Mouse (Mus musculus): ENCODE measurements around the gene Gm2696. TPM values are rescaled to one million over a fixed set of nuclear protein-coding genes. Genes with fewer than 3 reads are reported as not detected.

Gene Gm2696
- polyA plus RNA-seq, 1 experiment from 2014 or later, result not detected

DNA sequence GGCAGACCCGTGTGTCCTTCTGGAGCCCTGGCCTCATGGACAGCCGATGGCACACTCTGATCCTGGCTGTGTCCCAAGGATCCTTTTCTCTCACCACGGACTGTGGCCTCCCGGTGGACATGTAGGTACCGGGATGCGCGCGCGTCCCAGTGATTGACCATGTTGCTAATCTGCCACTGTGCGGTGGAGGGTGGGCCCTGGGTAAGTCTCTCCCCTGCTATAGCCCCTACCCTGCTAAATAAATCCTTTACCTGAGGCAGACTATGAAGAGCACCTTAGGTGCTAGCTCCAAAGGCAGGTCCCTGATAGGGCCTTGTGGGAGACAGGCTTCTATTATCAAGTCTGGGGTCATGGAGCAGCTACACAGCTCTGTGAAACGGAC lies 50.3 kb downstream of the Gm2696 start:
- no peaks in the 10 kb centered on the region for H3K4me1 ChIP-seq (ENCODE audit: control insufficient read depth, low read depth, low read length)
- no peak for ATAC-seq (ENCODE audit: low read depth)
- no peaks in the 10 kb centered on the region for H3K9me3 ChIP-seq (replicated peaks; ENCODE audit: control insufficient read depth, low read length)
- no peak overlapping the region for H3K4me3 ChIP-seq (ENCODE audit: low read depth, low read length)
- H3K27ac ChIP-seq (ENCODE audit: low read length), result no peak overlapping the region
- WGBS (ENCODE audit: insufficient replicate concordance), result 20% methylated on average over 11 of the region's 11 CpGs
- H3K9ac ChIP-seq (ENCODE audit: low read depth, low read length), result no peak overlapping the region
- H3K27me3 ChIP-seq (ENCODE audit: control insufficient read depth, insufficient read depth, low read depth, low read length), result no peaks in the 10 kb centered on the region
- H3K4me2 ChIP-seq (ENCODE audit: low read depth, low read length), result peak overlapping the region; percentile 24; the same call in 1 of the 2 replicates
- no peaks in the 10 kb centered on the region for H3K36me3 ChIP-seq (ENCODE audit: control insufficient read depth, insufficient read depth)

GRCm38 (mm10) chr10:77867546-77867945 lies 53.1 kb downstream of the Gm2696 start:
- Histone ChIP-seq H3K4me2 (ENCODE audit: low read depth, low read length) (no peak overlapping the region), H3K4me1 (ENCODE audit: control insufficient read depth, low read depth, low read length) (no peaks in the 10 kb centered on the region), H3K27ac (ENCODE audit: low read length) (no peak overlapping the region), H3K27me3 (ENCODE audit: control insufficient read depth, insufficient read depth, low read depth, low read length) (no peaks in the 10 kb centered on the region), H3K4me3 (ENCODE audit: low read depth, low read length) (no peak overlapping the region), H3K9me3 (replicated peaks; ENCODE audit: control insufficient read depth, low read length) (no peaks in the 10 kb centered on the region), H3K9ac (ENCODE audit: low read depth, low read length) (no peak overlapping the region), H3K36me3 (ENCODE audit: control insufficient read depth, insufficient read depth) (no peaks in the 10 kb centered on the region)
- 14% methylated on average over 1 of the region's 1 CpGs for WGBS (ENCODE audit: insufficient replicate concordance)
- ATAC-seq (ENCODE audit: low read depth), result no peak

DNA sequence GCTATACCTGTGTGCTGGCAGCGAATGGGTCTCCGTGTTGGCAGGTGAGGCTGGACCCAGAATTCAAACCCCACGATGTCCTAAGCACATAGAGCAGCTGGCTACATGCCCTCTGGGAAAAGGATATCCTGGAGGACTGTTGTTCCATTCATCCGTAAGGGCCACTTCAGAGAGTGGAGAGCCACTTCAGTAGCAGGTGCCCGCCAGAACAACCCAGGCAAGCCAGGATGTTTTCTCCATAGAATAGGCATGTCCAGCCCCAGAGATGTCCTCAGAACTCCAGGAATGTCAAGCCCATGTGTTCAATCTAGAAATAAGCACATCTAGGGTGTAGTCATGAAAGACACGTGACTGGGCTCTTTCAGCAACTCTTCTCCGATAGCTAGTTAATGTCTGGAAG lies 55.2 kb downstream of the Gm2696 start:
- WGBS (ENCODE audit: insufficient replicate concordance), result 67% methylated on average over 7 of the region's 7 CpGs
- H3K4me3 ChIP-seq (ENCODE audit: low read depth, low read length), result no peak overlapping the region
- no peak overlapping the region for H3K9ac ChIP-seq (ENCODE audit: low read depth, low read length)
- H3K4me1 ChIP-seq (ENCODE audit: control insufficient read depth, low read depth, low read length), result no peaks in the 10 kb centered on the region
- no peak overlapping the region for H3K4me2 ChIP-seq (ENCODE audit: low read depth, low read length)
- no peaks in the 10 kb centered on the region for H3K36me3 ChIP-seq (ENCODE audit: control insufficient read depth, insufficient read depth)
- no peak for ATAC-seq (ENCODE audit: low read depth)
- H3K27me3 ChIP-seq (ENCODE audit: control insufficient read depth, insufficient read depth, low read depth, low read length), result no peaks in the 10 kb centered on the region
- H3K27ac ChIP-seq (ENCODE audit: low read length), result no peak overlapping the region
- no peaks in the 10 kb centered on the region for H3K9me3 ChIP-seq (replicated peaks; ENCODE audit: control insufficient read depth, low read length)

DNA sequence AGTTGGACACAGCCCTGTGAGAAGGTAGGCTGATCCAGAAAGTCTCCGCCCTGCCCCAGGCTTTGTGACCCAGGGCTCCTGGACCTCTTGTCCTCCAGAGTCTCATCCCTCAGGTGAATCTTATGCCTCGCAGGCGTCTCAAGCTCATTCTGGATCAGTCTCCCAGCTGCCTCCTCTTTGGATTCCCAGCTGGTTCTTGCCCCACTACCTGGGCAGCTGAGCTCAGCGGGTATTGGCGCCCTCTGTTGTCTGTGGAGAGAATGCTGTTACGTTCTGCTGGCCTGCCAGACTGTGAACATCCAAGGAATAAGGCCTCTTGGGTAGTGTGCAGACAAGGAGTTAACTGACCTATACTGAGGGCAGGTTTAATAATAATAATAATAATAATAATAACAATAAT lies 64.5 kb downstream of the Gm2696 start:
- no peaks in the 10 kb centered on the region for H3K27me3 ChIP-seq (ENCODE audit: control insufficient read depth, insufficient read depth, low read depth, low read length)
- no peaks in the 10 kb centered on the region for H3K9me3 ChIP-seq (replicated peaks; ENCODE audit: control insufficient read depth, low read length)

DNA sequence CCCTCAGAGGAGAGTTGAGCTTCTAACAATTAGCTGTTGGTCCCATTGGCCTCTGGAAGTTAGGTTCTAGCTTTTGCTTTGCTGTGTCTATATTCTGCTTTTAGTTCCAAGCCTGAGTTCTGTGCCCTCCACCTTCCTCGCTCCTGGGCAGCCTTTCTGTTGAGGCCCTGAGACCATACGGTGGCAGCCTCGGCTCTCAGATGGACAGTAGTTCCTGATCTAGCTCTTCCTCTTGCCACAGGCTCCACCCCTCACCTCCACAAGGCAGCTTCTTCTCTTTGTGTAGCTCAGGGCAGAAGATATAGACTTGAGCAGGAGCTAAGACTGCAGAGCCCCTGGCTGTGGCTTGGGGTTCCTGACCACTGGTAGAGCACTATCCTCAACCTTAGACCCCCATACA lies 65.8 kb downstream of the Gm2696 start:
- WGBS (ENCODE audit: insufficient replicate concordance), result 18% methylated on average over 3 of the region's 3 CpGs
- Histone ChIP-seq H3K9ac (ENCODE audit: low read depth, low read length) (no peak overlapping the region), H3K4me2 (ENCODE audit: low read depth, low read length) (no peak overlapping the region), H3K4me3 (ENCODE audit: low read depth, low read length) (no peak overlapping the region), H3K27me3 (ENCODE audit: control insufficient read depth, insufficient read depth, low read depth, low read length) (no peaks in the 10 kb centered on the region), H3K36me3 (ENCODE audit: control insufficient read depth, insufficient read depth) (no peaks in the 10 kb centered on the region), H3K27ac (ENCODE audit: low read length) (no peak overlapping the region), H3K4me1 (ENCODE audit: control insufficient read depth, low read depth, low read length) (no peaks in the 10 kb centered on the region), H3K9me3 (replicated peaks; ENCODE audit: control insufficient read depth, low read length) (no peaks in the 10 kb centered on the region)
- ATAC-seq (ENCODE audit: low read depth), result no peak

More for the DNA sequence above, 64.5 kb downstream of the Gm2696 start:
- Histone ChIP-seq H3K4me3 (ENCODE audit: low read depth, low read length) (no peak overlapping the region), H3K27ac (ENCODE audit: low read length) (no peak overlapping the region), H3K4me1 (ENCODE audit: control insufficient read depth, low read depth, low read length) (no peaks in the 10 kb centered on the region), H3K36me3 (ENCODE audit: control insufficient read depth, insufficient read depth) (no peaks in the 10 kb centered on the region), H3K9ac (ENCODE audit: low read depth, low read length) (no peak overlapping the region), H3K4me2 (ENCODE audit: low read depth, low read length) (no peak overlapping the region)
- ATAC-seq (ENCODE audit: low read depth), result no peak
- 42% methylated on average over 6 of the region's 6 CpGs for WGBS (ENCODE audit: insufficient replicate concordance)

DNA sequence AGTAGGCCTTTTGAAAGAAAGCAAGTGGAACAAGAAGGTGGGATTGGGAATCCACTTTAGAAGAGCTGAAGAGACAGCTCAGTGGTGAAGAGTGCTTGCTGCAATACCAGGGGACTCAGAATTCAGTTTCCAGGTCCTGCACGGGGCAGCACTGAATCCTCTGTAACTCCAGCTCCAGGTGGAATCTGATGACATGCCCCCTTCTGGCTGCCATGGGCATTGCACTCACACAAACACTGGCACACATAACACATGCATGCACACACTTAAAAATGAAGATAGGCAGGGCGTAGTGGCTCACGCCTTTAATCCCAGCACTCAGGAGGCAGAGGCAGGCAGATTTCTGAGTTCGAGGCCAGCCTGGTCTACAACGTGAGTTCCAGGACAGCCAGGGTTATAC lies 68.1 kb downstream of the Gm2696 start:
- WGBS (ENCODE audit: insufficient replicate concordance), result 67% methylated on average over 5 of the region's 5 CpGs
- Histone ChIP-seq H3K4me1 (ENCODE audit: control insufficient read depth, low read depth, low read length) (no peaks in the 10 kb centered on the region), H3K27ac (ENCODE audit: low read length) (no peak overlapping the region), H3K36me3 (ENCODE audit: control insufficient read depth, insufficient read depth) (no peaks in the 10 kb centered on the region), H3K9ac (ENCODE audit: low read depth, low read length) (no peak overlapping the region), H3K4me3 (ENCODE audit: low read depth, low read length) (no peak overlapping the region), H3K9me3 (replicated peaks; ENCODE audit: control insufficient read depth, low read length) (no peaks in the 10 kb centered on the region), H3K4me2 (ENCODE audit: low read depth, low read length) (no peak overlapping the region), H3K27me3 (ENCODE audit: control insufficient read depth, insufficient read depth, low read depth, low read length) (no peaks in the 10 kb centered on the region)
- ATAC-seq (ENCODE audit: low read depth), result no peak

Other genes starting within 250 kb of the Gm2696 start
- gene Pttg1ip, start 233.0 kb upstream of the Gm2696 start, polyA plus RNA-seq (2015; fragmentation: Nextera tagmentation; extraction: Ambion mirVana), result 87.3 and 94.5 TPM in 2 replicates
- gene Sumo3, start 208.6 kb upstream of the Gm2696 start, polyA plus RNA-seq (2015; fragmentation: Nextera tagmentation; extraction: Ambion mirVana), result 82.3 and 92.2 TPM in 2 replicates
- gene Gm49325, start 208.5 kb upstream of the Gm2696 start, polyA plus RNA-seq (2015; fragmentation: Nextera tagmentation; extraction: Ambion mirVana), result 0.61 TPM in 1 of 2 replicates, not detected in the other
- gene Ube2g2, start 192.4 kb upstream of the Gm2696 start, polyA plus RNA-seq (2015; fragmentation: Nextera tagmentation; extraction: Ambion mirVana), result 43.7 and 46.3 TPM in 2 replicates
- gene Tspear, start 128.1 kb upstream of the Gm2696 start, polyA plus RNA-seq (2015; fragmentation: Nextera tagmentation; extraction: Ambion mirVana), result 0.05 TPM in 1 of 2 replicates, not detected in the other
- not detected in 2 replicates for gene Gm19402, start 123.9 kb upstream of the Gm2696 start, polyA plus RNA-seq (2015; fragmentation: Nextera tagmentation; extraction: Ambion mirVana)
- not detected in 2 replicates for gene Gm9508, start 117.4 kb upstream of the Gm2696 start, polyA plus RNA-seq (2015; fragmentation: Nextera tagmentation; extraction: Ambion mirVana)
- not detected in 2 replicates for gene Gm10272, start 108.1 kb upstream of the Gm2696 start, polyA plus RNA-seq (2015; fragmentation: Nextera tagmentation; extraction: Ambion mirVana)
- not detected in 2 replicates for gene Gm10024, start 103.2 kb upstream of the Gm2696 start, polyA plus RNA-seq (2015; fragmentation: Nextera tagmentation; extraction: Ambion mirVana)
- gene Gm10142, start 98.9 kb upstream of the Gm2696 start, polyA plus RNA-seq (2015; fragmentation: Nextera tagmentation; extraction: Ambion mirVana), result not detected in 2 replicates
- gene Krtap12-1, start 94.1 kb upstream of the Gm2696 start, polyA plus RNA-seq (2015; fragmentation: Nextera tagmentation; extraction: Ambion mirVana), result not detected in 2 replicates
- not detected in 2 replicates for gene Gm10100, start 88.2 kb upstream of the Gm2696 start, polyA plus RNA-seq (2015; fragmentation: Nextera tagmentation; extraction: Ambion mirVana)
- gene Gm18596, start 72.0 kb upstream of the Gm2696 start, polyA plus RNA-seq (2015; fragmentation: Nextera tagmentation; extraction: Ambion mirVana), result not detected in 2 replicates
- not detected in 2 replicates for gene Gm9736, start 63.3 kb upstream of the Gm2696 start, polyA plus RNA-seq (2015; fragmentation: Nextera tagmentation; extraction: Ambion mirVana)
- not detected in 2 replicates for gene Gm3233, start 55.0 kb upstream of the Gm2696 start, polyA plus RNA-seq (2015; fragmentation: Nextera tagmentation; extraction: Ambion mirVana)
- not detected in 2 replicates for gene Gm3238, start 43.4 kb upstream of the Gm2696 start, polyA plus RNA-seq (2015; fragmentation: Nextera tagmentation; extraction: Ambion mirVana)
- gene Gm7138, start 37.7 kb upstream of the Gm2696 start, polyA plus RNA-seq (2015; fragmentation: Nextera tagmentation; extraction: Ambion mirVana), result not detected in 2 replicates
- not detected in 2 replicates for gene Gm3250, start 32.1 kb upstream of the Gm2696 start, polyA plus RNA-seq (2015; fragmentation: Nextera tagmentation; extraction: Ambion mirVana)
- gene Gm7137, start 26.5 kb upstream of the Gm2696 start, polyA plus RNA-seq (2015; fragmentation: Nextera tagmentation; extraction: Ambion mirVana), result not detected in 2 replicates
- gene Gm9639, start 19.6 kb upstream of the Gm2696 start, polyA plus RNA-seq (2015; fragmentation: Nextera tagmentation; extraction: Ambion mirVana), result not detected in 2 replicates
- gene Gm19668, start 15.5 kb upstream of the Gm2696 start, polyA plus RNA-seq (2015; fragmentation: Nextera tagmentation; extraction: Ambion mirVana), result not detected in 2 replicates
- gene Gm9507, start 2.8 kb upstream of the Gm2696 start, polyA plus RNA-seq (2015; fragmentation: Nextera tagmentation; extraction: Ambion mirVana), result not detected in 2 replicates
- not detected in 2 replicates for gene Krtap10-4, start 12.4 kb downstream of the Gm2696 start, polyA plus RNA-seq (2015; fragmentation: Nextera tagmentation; extraction: Ambion mirVana)
- gene Krtap10-10, start 21.3 kb downstream of the Gm2696 start, polyA plus RNA-seq (2015; fragmentation: Nextera tagmentation; extraction: Ambion mirVana), result not detected in 2 replicates
- not detected in 2 replicates for gene Gm36176, start 32.1 kb downstream of the Gm2696 start, polyA plus RNA-seq (2015; fragmentation: Nextera tagmentation; extraction: Ambion mirVana)
- not detected in 2 replicates for gene Gm10318, start 38.2 kb downstream of the Gm2696 start, polyA plus RNA-seq (2015; fragmentation: Nextera tagmentation; extraction: Ambion mirVana)
- gene Gm3285, start 47.3 kb downstream of the Gm2696 start, polyA plus RNA-seq (2015; fragmentation: Nextera tagmentation; extraction: Ambion mirVana), result not detected in 2 replicates
- gene Lrrc3, start 87.9 kb downstream of the Gm2696 start, polyA plus RNA-seq (2015; fragmentation: Nextera tagmentation; extraction: Ambion mirVana), result 16.5 and 18.6 TPM in 2 replicates
- 2.7 and 3.0 TPM in 2 replicates for gene Trpm2, start 155.9 kb downstream of the Gm2696 start, polyA plus RNA-seq (2015; fragmentation: Nextera tagmentation; extraction: Ambion mirVana)
- 3.7 and 4.0 TPM in 2 replicates for gene 1810043G02Rik, start 163.8 kb downstream of the Gm2696 start, polyA plus RNA-seq (2015; fragmentation: Nextera tagmentation; extraction: Ambion mirVana)
- 83.0 and 83.2 TPM in 2 replicates for gene Pfkl, start 195.4 kb downstream of the Gm2696 start, polyA plus RNA-seq (2015; fragmentation: Nextera tagmentation; extraction: Ambion mirVana)
- not detected in 2 replicates for gene Dnmt3l, start 227.3 kb downstream of the Gm2696 start, polyA plus RNA-seq (2015; fragmentation: Nextera tagmentation; extraction: Ambion mirVana)
- not detected in 2 replicates for gene Aire, start 228.9 kb downstream of the Gm2696 start, polyA plus RNA-seq (2015; fragmentation: Nextera tagmentation; extraction: Ambion mirVana)